Mouse (Mus musculus) layer of hippocampus, postnatal 25 days (tissue): ENCODE measurements at regions not wholly inside any gene's neighbourhood (a gene's known extent, or its start where the extent isn't known, plus 50 kb on each side); places are given as distances from the start of the nearest gene placed in this dataset.

ENCODE experiments used
- DNase-seq, 2 experiments: peaks; one replicate each; pipeline ENCODE4 v3.0.0; 2022; ENCODE audit warnings: mixed read lengths in 2 of 2, low spot score in 1 of 2; ENCODE audit errors: extremely low spot score in 1 of 2

DNA sequence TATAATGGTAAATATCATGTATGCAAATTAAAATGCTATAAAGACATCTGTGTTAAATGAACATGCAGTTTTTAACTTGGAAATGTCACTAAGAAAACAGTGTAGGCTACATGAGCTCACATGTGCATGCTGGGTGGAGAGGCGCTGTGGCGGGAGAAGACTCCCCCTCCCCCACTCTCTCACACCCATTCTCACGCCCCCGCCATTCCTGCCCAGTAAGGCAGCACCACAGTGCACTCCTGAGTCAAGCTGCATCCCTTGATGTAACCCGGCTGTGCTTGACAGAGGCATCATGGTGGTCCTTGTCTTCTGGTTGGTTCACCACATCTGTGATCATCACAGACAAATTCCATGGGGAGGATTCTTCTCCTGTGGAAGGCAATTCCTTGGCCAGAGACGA lies 647.1 kb upstream of the Fam19a5 start:
- no peak for DNase-seq

- no peak for DNase-seq
Observed at GRCm38 (mm10) chr15:86899961-86900360, 644.1 kb upstream of the Fam19a5 start.

DNA sequence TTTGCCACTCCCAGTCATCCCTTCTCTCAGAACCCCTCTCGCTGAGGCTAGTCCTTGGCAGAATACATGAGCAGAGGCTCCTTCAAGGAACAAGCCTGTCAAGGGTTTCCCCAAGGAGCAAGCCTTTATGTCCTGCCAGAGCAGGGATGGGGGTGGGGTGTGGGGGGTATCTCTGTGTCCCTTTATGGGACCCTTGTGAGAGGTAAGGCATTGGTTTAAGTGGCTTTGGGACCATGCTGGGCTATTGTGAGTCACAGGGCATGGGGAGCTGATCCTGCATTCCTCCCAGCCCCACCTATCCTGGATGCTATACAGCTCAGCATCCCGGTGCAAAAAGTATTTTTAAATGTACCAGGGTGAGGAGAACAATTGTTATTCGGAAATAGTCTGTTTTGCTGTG lies 641.1 kb upstream of the Fam19a5 start:
- no peak for DNase-seq

DNA sequence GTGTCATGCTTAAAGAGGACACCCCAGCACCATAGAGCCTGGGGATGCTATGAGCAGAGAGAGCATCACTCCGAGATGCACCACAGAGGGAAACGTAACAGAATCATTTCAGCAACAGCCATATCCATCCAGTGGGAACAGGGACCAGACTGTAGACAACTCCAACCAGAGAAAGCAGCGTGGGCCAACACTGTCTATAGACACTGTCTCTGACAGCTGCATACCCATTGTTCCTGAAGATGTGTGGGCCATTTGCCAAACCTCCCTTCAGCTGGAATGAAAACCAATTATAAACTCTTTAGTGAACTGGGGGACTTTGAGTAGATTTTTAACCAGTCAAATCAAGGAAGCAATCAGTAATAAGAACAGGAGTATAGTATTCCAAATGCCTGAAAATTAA lies 630.8 kb upstream of the Fam19a5 start:
- no peak for DNase-seq

DNA sequence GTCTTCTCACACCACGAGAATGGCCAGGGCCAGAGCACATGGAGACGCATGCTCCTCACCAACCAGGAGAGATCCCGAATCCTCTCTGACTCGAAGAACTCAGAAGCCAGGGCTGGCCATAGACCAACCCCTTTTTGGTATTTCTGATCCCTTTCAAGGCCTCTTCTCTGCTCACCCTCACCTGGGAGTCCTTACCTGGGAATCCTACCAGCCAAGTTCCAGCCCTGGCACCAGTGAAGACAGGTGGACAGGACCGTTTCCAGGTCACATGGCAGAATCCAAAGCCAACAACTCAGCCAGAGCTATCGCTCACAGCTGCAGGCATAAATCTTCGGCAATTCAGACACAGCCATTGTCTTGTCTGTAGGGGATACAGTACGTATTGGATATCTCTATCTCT lies 626.2 kb upstream of the Fam19a5 start:
- DNase-seq: no peak

DNA sequence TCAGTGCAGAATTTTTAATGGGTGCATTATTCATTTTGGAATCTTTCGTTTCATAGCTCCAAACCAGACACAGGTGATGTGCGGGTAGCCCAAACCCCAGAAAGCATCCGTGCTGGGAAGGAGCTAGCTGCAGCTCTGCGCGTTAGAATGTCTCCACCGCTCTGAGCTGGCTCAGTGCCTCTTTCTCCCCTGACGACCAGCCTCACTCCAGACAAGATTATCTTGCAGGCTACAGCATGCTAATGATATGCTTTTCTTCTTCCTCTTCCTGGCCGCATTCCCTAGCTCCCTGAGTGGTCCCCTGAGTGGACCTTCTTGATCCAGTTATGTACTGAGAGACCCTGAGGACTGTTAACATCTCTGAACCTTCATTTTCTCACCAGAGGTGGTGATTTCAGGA lies 624.4 kb upstream of the Fam19a5 start:
- DNase-seq: no peak

DNA sequence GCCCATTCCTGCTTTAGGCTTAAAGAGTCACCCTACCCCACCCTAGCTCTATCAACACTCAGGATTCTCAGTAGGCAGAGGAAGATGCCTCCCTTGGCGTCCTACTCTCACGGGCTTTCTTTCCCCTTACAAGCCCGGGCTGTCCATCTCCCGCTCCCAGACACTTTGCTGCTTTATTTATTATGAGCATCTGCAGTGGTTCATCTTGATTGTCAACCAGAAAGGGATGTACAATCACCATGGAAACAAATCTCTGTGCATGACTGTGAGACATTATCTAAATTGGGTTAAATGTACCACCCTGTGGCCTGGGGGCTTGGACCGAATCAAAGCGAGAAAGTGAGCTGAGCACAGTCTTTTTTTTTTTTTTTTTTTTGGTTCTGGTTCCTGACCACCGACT lies 623.9 kb upstream of the Fam19a5 start:
- DNase-seq: no peak

DNA sequence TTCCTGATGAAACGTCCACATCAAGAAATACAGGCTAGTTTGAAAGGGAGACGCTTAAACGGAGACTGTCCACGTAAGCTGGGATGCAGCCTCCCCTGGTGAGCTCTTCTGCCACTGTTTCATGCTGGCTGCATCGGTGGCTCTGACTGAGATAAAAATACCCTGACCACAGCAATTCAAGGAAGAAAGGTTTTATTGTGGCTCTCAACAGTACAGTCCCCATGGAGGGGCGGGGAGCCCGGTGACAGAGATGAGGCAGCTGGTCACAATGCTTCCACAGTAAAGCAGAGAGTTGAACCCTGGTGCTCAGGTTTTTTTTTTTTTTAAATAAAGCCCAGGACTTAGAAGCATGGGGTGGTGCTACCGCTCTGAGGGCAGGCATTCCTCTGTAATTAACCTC lies 622.7 kb upstream of the Fam19a5 start:
- no peak for DNase-seq

DNA sequence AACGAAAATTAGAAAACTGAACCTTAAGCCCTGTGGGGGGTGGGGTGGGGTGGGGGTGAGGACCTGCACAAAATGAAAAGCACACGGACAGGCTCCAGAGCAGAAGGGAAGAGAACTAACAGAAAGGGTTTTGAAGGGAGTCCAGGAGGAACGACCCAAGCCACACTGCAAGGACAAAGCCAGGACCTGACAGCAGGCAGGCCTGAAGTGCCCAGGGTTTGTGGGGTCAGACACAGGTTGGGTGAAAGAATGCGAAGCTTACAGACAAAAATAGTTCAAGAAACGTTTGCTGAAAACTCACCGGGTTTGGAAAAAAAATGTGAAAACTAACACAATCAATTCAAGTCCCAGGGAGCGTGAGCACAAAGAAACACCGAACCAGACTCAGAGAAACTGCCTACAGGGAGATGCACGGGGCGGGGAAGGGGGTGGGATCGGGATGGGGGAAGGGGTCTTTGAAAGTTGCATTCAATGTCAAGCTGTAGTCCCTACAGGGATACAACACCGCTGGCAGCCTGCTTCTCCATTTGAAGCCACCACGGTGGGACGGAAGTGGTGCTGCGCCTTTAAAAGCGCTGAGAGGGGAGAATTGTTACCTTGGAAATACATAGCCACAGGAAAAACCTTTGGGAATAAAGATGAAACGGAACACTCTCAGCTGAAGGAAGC lies 618.9 kb upstream of the Fam19a5 start:
- DNase-seq: no peak

- no peak for DNase-seq
Observed at GRCm38 (mm10) chr15:86932345-86933075, 611.6 kb upstream of the Fam19a5 start.

DNA sequence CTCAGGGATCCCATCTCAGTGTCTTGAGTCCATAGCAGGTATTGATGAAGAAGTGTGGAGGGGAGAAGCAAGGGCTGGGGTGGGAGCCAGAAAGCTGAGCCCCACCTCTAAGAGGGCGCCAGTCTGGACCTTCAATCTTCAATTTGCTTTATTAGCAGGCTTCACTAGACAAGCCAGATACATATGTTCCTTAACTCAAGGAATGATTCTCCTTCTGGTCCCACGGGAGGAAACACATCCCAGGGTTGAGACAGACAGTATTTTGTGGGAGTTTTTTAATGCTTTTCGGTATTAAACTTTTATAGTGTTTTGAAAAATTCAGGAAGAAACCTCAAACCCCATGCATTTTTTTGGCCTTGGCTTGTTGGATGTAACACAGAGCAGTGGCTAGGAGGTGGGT lies 606.7 kb upstream of the Fam19a5 start:
- DNase-seq: no peak

DNA sequence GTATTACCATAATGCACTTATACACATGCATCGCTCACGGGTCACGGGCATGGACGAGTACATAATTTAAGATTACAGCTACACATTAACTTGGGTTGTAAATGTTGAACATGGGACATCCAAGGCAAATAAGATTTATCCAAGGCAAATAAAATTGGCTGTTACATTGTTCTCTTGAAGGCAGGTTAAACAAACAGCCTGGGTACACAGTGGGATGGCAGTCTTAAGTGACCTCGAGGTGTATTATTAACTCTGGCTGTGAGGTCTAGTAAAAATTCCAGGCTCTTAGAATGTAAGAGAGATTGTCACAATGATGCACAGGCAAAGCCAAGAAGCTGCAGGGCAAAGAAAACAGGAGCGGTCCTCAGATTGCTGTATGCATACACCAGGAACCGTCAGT lies 599.6 kb upstream of the Fam19a5 start:
- no peak for DNase-seq

- no peak for DNase-seq
Observed at GRCm38 (mm10) chr15:86952593-86952992, 591.5 kb upstream of the Fam19a5 start.

DNA sequence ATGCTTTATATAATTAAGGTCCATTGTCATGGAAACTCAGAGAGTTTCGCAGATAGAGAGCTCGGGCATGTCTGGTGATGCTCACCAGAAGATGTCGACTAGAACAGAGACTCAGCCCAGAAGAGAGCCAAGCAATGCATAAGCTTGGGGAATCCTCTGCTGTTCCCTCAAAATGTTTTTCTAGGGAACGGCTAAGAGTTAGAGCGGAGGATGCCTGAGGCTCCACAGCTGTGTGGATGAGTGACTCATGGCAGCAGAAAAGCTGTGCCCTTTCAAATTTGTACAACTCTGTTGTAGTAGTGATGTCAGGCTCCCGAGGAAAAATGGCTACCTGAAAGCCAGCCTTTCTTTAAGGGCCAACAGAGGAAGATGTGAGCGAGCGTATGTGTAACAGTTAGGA lies 586.2 kb upstream of the Fam19a5 start:
- no peak for DNase-seq

DNA sequence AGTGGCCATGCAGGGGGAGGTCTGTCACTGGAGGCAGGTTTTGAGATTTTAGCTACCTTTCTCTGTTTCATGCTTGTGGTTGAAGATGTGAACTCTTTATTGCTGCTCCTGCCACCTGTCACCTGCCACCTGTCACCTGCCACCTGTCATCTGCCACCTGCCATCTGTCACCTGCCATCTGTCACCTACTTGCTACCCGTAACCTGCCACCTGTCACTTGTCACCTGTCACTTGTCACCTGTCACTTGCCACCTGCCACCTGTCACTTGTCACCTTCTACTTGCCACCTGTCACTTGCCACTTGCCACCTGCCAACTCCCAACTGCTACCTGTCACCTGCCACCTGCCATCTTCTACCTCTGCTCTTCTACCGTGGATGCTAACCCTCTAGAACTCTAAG lies 581.2 kb upstream of the Fam19a5 start:
- no peak for DNase-seq

- no peak for DNase-seq
Observed at GRCm38 (mm10) chr15:86963486-86963885, 580.6 kb upstream of the Fam19a5 start.

DNA sequence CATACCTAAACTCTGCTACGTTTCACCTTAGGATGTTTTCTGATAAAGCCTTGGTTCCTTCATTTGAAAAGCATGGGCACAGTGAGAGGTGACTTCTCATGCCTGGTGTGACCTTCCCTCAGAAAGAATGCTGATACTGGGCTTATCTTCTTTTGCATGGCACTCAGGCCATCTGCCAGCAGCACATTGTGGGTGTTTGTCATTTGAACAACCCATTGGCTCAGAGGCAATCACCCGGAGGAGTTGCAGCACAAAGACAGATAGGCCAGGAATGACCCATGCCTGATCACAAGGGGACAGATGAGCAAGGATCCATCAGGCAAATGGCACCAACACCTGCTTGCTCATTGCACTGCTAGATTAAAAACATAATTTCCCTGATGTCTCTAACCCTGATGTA lies 572.7 kb upstream of the Fam19a5 start:
- DNase-seq: no peak

DNA sequence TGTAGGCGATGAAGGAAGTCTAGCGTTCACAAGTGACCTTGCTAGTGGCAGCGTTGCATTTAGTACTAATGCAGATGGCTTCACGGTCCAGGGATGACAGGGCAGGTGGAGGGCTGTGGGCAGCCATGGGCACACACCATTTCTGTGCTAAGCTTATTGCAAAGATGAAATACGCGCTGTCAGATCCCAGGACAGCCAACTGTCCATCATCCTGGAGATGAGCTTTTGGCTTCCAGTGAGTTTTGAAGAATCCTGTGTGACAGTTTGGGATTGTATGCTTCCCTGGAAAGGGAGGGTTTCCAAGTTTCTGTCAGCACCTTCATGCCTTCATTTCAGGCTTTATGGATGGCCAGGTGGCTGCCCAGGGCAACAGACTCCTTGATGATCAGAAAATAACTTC lies 547.9 kb upstream of the Fam19a5 start:
- DNase-seq: no peak

GRCm38 (mm10) chr15:87018978-87019377 lies 525.1 kb upstream of the Fam19a5 start:
- no peak for DNase-seq

GRCm38 (mm10) chr15:87045971-87046370 lies 498.1 kb upstream of the Fam19a5 start:
- DNase-seq: no peak

- no peak for DNase-seq
Observed at GRCm38 (mm10) chr15:87054186-87054585, 489.9 kb upstream of the Fam19a5 start.

DNA sequence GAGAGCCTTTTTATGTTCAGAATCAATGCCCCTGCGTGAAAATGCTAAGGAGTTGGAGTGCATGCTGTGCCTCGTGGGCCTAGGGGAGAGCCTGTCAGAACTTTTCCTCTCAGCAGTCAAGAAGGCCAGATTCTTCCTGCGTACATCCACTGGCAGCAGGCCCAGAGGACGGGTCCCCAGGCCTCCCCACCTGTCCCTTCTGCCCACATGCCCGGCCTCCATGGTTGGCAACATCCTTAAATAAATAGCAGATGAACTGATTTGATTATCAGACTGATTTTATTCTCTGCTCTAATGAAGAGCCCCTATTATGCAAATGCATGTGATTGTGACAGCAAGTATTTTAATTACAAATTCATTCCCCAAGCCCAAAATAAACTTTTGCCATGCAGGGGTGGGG lies 479.2 kb upstream of the Fam19a5 start:
- no peak for DNase-seq
